Mouse (Mus musculus) right cerebral cortex, adult 18-20 months (tissue): ENCODE measurements around the gene Taok2.

Experiments used
- DNase-seq: peaks from one replicate; pipeline ENCODE4 v3.0.0; 2022; ENCODE audit warnings: mixed read lengths

Taok2 gene

DNA sequence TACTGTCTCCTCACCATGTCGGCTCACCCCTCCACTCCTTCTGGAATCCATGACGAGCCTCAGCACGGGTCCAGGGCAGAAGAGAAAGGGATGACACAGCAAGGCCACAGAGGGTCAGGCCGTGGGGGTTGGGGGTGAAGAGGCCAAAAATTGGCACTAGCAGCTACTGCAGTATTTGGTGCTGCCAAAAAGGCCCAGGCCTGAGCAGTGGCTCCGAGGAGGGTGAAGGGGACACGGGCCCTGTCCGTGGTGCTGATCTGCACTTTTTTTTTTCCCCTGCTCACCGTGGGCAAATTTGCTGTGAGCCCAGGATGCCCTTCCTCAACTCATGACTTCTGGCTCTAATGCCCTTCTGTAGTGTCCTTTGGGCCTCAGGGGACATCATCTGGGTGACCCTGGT, 59.1 kb downstream of the Taok2 start:
- no peak for DNase-seq

DNA sequence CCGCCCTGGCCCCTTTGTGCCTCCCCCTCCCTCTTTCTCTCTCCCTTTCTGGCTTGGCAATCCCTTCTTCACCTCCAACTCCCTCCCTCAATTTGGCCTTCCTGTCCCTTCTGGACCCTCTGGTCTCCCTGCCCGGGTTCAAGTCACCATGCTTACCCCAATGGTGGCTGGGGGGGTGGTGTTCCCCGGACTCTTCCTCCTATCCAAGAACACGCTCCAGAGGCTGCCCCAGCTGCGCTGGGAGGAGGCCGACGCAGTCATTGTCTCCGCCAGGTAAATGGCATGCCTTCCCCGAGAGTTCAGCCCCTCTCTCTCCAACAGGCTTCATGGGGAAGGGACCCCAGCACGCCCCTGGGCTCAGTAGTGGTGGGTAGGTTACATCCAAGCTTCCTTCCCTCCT, 60.6 kb downstream of the Taok2 start:
- no peak for DNase-seq

DNA sequence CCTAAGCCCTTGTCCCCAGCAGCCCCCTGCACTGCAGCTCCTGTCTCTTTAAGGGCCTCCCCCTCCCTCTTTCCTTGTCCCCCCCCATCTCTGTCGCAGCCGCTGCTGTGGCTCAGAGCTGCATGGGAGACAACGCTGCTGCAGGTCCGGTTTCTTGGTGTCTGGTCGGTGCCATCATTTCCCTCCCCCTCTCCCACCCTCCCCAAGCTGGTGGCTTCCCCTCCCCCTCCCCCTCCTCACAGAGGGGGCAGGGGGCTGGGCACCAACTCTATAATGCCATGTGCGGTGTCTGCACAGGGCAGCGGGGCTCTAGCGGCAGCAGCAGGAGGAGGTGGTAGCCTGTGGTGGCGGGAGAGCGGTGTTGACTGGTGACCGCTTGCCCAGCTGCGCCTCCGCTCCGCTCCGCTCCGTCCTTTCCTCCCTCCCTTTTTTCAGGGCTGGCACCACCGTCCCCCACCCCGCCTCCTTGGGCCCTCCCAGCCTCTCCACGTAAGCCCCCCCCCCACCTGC, 61.2 kb downstream of the Taok2 start:
- no peak for DNase-seq

DNA sequence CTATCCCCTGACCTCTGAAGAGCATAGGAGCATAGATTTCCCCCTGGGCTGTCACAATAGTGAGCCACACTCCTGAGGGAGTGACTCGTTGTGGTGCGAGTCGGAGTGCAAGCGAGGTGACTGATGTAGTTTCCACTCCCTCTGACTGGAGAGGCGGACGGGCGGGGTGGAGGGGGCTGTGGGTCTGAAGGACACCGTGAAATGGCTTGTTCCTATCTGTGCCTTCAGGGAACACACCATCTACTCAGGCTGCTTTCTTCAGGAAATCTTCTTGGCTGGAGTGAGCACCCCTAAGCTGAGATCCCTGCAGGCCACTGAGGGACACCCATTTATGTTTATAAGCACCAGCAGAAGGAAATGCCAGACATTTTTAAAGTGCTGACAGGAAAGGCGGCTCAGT, 61.8 kb downstream of the Taok2 start:
- DNase-seq, result no peak

DNA sequence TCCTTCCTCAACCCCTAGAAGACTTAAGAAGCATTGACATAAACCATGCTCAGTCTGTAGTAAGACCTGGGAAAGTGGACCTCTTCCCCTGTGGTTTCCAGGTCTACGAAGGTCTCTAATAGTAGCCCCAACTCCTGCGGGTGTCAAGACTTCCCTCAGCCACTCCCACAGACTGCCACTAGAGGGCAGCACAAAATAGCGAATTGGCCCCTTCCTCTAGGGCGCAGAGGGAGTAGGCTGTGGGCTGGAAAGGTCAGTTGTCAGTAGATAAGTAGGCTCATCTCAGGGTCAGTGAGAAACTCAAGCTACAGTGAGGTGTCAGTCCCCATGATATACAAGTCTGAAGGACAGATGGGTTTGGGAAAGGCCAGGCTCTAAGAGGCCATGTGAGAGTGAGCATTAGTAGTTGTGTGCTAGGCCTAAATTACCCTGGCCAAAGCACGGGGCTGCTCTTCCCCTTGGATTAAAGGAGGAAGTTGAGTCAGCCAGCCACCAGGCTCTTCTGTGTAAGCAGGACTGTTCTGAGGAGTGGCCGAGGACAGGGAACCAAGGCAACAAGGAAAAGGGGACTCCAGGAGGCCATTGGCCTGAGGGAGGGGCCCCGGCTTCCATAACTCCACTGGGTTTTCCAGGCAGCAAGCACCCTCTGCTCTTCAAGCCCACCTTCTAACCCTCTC, 62.5 kb downstream of the Taok2 start:
- peak; percentile 78 for DNase-seq

DNA sequence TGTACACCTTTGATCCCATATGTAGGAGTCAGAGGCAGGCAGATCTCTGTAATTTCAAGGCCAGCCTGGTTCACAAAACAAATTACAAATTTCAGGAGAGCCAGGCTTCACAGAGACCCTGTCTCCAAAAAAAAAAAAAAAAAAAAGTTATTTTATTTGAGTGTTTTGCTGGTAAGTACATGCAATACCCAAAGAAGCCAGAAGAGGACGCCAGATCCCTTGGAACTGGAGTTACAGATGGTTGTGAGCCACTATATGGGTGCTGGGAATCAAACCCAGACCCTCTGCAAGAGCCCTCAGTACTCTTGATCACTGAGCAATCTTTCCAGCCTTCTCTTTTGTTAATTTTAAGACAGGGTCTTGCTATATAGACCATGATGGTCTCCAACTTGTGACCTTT, 65.7 kb downstream of the Taok2 start:
- no peak for DNase-seq

DNA sequence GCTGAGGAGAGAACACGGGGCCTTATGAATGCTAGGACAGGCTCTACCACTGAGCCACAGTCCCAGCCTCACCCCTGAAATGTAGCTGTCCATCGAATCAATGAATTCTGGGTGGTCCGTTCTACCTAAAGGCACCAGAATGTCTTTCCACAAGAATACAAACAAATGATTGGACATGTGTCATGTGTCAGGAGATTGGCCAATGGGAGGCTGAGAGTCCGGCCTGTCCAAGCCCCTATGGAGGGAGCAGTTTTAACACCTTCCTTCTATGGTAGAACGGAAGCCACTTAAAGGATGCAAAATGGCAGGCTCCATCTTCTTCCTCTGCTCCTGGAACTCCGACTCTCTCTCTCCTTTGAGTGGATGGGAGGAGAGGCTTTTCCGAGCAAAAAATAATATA, 66.9 kb downstream of the Taok2 start:
- no peak for DNase-seq

DNA sequence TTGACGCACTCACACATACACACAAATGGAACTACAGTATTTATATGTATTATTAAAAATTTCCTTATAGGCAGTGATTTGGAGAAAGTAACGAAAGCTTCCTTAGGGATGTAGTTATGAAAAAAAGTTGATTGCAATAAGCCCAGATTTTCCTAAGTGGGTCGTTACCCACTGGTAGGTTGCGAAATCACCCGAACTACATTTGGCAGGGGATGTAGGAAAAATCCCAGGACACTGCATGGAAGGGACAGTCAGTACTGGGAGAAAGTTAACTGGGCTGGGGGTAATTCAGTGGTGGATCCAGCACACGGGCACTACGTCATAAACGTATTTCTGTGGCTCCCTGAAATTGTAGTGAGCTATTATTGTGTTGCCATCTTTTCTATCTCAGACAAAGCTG, 68.0 kb downstream of the Taok2 start:
- DNase-seq, result no peak

DNA sequence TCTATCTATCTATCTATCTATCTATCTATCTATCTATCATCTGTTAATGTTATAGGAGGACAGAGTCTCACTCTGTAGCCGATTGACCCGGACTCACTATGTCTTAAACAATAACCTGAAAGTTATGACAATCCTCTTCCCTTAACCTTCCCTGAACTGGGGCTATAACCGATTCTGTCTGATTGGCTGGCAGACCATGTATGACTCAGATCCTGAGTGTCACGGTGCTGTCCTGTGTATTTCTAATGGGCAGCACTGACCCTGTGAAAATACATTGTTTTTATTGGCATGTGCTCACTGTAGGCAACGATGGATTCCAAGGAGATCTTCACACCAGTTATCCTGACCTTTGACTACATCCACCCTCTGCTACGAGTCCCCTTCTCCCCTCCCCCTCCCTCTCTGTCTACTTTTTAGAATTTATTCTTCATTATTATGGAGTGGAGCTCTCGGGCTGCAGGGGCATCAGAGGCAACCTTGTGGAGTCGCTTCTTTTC, 68.7 kb downstream of the Taok2 start:
- DNase-seq, result no peak
